Mouse (Mus musculus) heart, adult 2 months (tissue): Measurements from ENCODE around the gene Pim1. TPM values are rescaled to one million over a fixed set of nuclear protein-coding genes. Genes with fewer than 3 reads are reported as not detected.
"Not testable (repeated sequence)": the region's sequence is repeated elsewhere in the genome, so short reads cannot be mapped to it uniquely, and the experiment has no call there.

Experiments
- DNase-seq, 2 experiments: peaks; one replicate each; pipeline ENCODE4 v3.0.0; 2021
- H3K27ac ChIP-seq: fragments of 200-600 bp; 2 replicates; pipeline ENCODE4 v1.8.1; 2022
- H3K27me3 ChIP-seq: fragments of 200-500 bp; 2 replicates; pipeline ENCODE4 v1.6.1; 2012; ENCODE audit warnings: mild to moderate bottlenecking, low read length, inconsistent platforms, mixed read lengths; ENCODE audit not compliant: control insufficient read depth, insufficient read depth
- H3K36me3 ChIP-seq: fragments of 200-500 bp; 2 replicates; pipeline ENCODE4 v1.6.1; 2012; ENCODE audit warnings: low read length, inconsistent platforms; ENCODE audit not compliant: control insufficient read depth, insufficient read depth
- H3K4me1 ChIP-seq: fragments of 200-500 bp; 2 replicates; pipeline ENCODE4 v1.6.1; 2011; ENCODE audit warnings: low read length; ENCODE audit not compliant: control insufficient read depth, insufficient read depth
- H3K4me3 ChIP-seq: fragments of 200-600 bp; 2 replicates; pipeline ENCODE4 v1.8.1; 2022
- H3K79me2 ChIP-seq: fragments of 200-500 bp; replicated peaks from 2 replicates; pipeline ENCODE4 v1.6.1; 2012; ENCODE audit warnings: mild to moderate bottlenecking, inconsistent platforms, low read length, moderate library complexity, mixed read lengths; ENCODE audit not compliant: control insufficient read depth, insufficient read depth
- H3K9ac ChIP-seq: fragments of 200-500 bp; 2 replicates; pipeline ENCODE4 v1.6.1; 2012; ENCODE audit warnings: low read depth, mild to moderate bottlenecking, control low read depth, inconsistent platforms, low read length, mixed read lengths
- CTCF ChIP-seq: fragments of 200-600 bp; IDR thresholded peaks from 2 replicates; pipeline ENCODE4 v1.8.1; 2022; ENCODE audit warnings: antibody characterized with exemption, mild to moderate bottlenecking, moderate library complexity
- EP300 ChIP-seq: fragments of 200-500 bp; IDR thresholded peaks from 2 replicates; pipeline ENCODE4 v1.6.1; 2011; ENCODE audit warnings: low read depth, low read length, control low read depth; ENCODE audit not compliant: insufficient read depth
- POLR2A ChIP-seq: fragments of 200-500 bp; IDR thresholded peaks from 2 replicates; pipeline ENCODE4 v1.6.1; 2011; ENCODE audit warnings: mild to moderate bottlenecking, low read depth, low read length, control low read depth; ENCODE audit not compliant: insufficient read depth
- WGBS: fragments of 180-500 bp; shearing (Covaris S2); methylation state at CpG from one replicate; pipeline ENCODE4 v1.1.7; 2018; 5-methylcytosine and 5-hydroxymethylcytosine counted together
- intact Hi-C: fragments of 180-260 bp; cut with DNase I; formaldehyde crosslinking; loops from one replicate; pipeline ENCODE4 v1.15.1; 2025
- polyA plus RNA-seq: library from polyadenylated mRNA; depleted of rRNA; stranded (reverse); fragments of >200 nt; gene quantifications from 2 replicates; pipeline ENCODE4 v1.2.3, GENCODE M21; 2012
- total RNA-seq, 2 experiments: library from RNA; stranded (reverse); gene quantifications; 2 replicates each; pipeline ENCODE4 v1.2.3; 2021

Pim1 gene
- total and polyA plus RNA-seq, 3 experiments = 17.2 to 24.6 (median 20.5) TPM

DNA sequence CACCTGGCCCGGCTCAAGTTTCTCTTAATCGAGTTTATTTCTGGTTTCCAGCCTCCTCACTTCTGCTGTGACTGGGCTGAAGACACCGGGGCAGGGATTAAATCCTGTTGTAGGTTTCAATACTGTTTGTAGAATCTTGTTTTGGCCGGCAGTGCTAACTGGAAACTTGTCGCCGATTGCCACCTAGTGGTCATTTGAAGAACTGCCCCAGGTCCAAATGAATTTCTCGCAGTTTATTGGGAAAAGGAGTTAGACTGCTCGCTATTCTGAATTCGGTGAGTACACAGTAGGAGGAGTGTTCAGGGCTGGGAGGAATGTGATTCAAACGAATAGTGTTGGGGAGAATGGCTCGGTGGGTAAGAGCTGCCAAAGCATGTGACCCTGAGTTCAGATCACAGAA is 23.9 kb downstream of the Pim1 start:
- no peaks in the 10 kb centered on the region for H3K79me2 ChIP-seq
- intact Hi-C loops = loop anchor here (1.0 to 10.0 kb wide), 5 partner anchors 22 to 340 kb away; no protein-coding TSS in a partner anchor
- H3K4me3 ChIP-seq = no peak overlapping the region
- no peak overlapping the region for H3K27ac ChIP-seq
- H3K4me1 ChIP-seq = peaks cover 1% of the 10 kb centered on the region; the same call in 1 of the 2 replicates
- no peaks in the 10 kb centered on the region for H3K27me3 ChIP-seq
- no peaks in the 10 kb centered on the region for H3K36me3 ChIP-seq
- WGBS = 2% methylated on average over 11 of the region's 11 CpGs
- TF ChIP-seq CTCF (no peak; the same call in 1 of the 2 replicates), EP300 (peak; percentile 89; the same call in 1 of the 2 replicates), POLR2A (no peak)
- no peak overlapping the region for H3K9ac ChIP-seq
- DNase-seq = peak; percentile 79 to 84

DNA sequence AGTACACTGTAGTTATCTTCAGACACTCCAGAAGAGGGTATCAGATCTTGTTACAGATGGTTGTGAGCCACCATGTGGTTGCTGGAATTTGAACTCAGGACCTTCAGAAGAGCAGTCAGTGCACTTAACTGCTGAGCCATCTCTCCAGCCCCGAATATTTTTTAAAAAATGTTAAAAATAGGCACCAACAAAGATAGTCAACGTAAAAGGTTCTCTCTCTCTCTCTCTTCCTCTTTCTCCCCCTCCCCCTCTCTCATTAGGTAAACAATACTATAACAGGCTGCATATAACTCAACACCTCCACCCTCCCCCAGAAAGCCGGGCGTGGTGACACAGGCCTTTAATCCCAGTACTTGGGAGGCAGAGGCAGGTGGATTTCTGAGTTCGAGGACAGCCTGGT is 28.1 kb downstream of the Pim1 start:
- not testable (repeated sequence) for H3K79me2 ChIP-seq, DNase-seq, H3K27me3 ChIP-seq, H3K4me3 ChIP-seq, H3K36me3 ChIP-seq, H3K27ac ChIP-seq, H3K4me1 ChIP-seq, H3K9ac ChIP-seq
- WGBS = 80% methylated on average over 5 of the region's 5 CpGs
- intact Hi-C loops = loop anchor here (10.0 kb wide), 1 partner anchor 344 kb away; no protein-coding TSS in a partner anchor

DNA sequence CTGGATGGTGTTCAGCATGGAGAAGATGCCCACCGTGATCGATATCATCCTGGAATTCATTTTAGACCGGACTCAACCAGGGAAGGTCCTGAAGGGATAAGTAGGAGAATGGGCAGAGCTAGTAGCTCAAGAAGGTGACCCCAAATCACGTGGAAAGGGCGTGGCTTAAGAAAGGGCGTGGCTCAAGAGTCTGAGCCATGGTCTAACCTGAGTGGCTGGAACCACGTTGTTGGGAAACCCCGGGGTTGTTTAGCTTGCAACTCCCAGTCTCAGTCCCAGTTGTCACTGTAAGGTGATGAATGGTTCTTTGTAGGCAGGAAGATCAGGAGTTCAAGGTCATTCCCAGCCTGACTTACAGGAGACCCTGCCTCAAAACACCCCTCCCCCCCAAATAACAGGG is 29.2 kb downstream of the Pim1 start:
- Histone ChIP-seq H3K27me3 (no peaks in the 10 kb centered on the region), H3K4me3 (no peak overlapping the region), H3K27ac (no peak overlapping the region), H3K79me2 (no peaks in the 10 kb centered on the region), H3K36me3 (no peaks in the 10 kb centered on the region), H3K4me1 (no peaks in the 10 kb centered on the region), H3K9ac (no peak overlapping the region)
- no peak for DNase-seq
- WGBS = 75% methylated on average over 8 of the region's 8 CpGs
- TF ChIP-seq POLR2A (no peak), EP300 (no peak), CTCF (no peak)
- intact Hi-C loops = loop anchor here (10.0 kb wide), 1 partner anchor 345 kb away; no protein-coding TSS in a partner anchor

DNA sequence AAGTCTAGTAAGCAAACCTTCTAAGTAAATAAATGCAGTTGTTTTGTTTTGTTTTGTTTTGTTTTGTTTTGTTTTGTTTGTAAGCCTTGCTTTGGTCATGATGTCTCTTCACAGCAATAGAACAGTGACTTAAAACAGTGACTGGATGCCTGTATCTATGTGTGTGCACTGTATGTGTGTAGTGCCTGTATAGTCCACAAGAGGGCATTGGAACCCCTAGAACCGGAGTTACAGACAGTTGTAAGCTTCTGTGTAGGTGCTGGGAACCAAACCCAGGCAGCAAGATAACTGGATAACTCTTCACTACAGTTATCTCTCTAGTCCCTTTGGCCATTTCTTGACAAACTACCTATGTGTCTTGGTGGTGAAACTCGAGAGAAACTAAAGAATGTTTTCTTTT is 35.1 kb downstream of the Pim1 start:
- TF ChIP-seq CTCF (0 out of 2 replicates have a peak, but pooled peaks have one; percentile 3), POLR2A (no peak)
- Histone ChIP-seq H3K9ac (no peak overlapping the region), H3K27me3 (no peaks in the 10 kb centered on the region), H3K79me2 (no peaks in the 10 kb centered on the region), H3K36me3 (no peaks in the 10 kb centered on the region), H3K4me1 (no peaks in the 10 kb centered on the region), H3K27ac (no peak overlapping the region), H3K4me3 (no peak overlapping the region)
- no peak for DNase-seq
- WGBS = 86% methylated on average over 2 of the region's 2 CpGs
- intact Hi-C loops = no loop called here

DNA sequence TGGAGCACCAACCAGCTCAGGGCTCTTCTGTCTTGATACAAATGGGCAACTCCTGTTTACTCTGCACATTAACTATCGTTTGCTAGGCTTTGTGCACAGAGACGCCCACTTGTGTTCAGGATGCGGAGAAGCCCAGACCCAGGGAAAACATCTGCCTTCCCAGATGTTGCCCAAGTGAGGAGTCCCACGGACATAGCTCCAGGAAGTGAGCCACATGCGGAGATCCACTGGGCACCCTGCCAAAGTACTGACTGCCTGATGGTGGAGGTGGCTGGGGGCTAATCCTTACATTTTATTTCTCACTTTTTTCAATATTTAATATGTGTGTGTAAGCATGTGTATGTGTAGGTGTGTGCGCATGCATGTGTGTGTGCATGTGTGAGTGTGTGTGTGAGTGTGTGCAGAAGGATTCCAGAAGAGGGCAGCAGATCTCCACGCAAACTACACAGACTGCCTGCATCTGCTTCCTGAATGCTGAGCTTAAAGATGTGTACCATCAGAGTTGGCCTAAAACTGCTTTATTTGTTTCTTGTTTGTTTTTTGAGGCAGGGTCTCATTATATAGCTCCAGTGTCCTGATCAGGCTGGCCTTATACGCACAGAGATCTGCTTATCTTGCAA is 38.1 kb downstream of the Pim1 start:
- intact Hi-C loops = no loop called here
- no peak for TF ChIP-seq POLR2A
- peak; percentile 45 for TF ChIP-seq CTCF
- Histone ChIP-seq H3K27me3 (no peaks in the 10 kb centered on the region), H3K79me2 (no peaks in the 10 kb centered on the region), H3K4me1 (no peaks in the 10 kb centered on the region), H3K36me3 (no peaks in the 10 kb centered on the region), H3K9ac (no peak overlapping the region), H3K4me3 (no peak overlapping the region), H3K27ac (no peak overlapping the region)
- WGBS = 63% methylated on average over 8 of the region's 8 CpGs
- DNase-seq = no peak

DNA sequence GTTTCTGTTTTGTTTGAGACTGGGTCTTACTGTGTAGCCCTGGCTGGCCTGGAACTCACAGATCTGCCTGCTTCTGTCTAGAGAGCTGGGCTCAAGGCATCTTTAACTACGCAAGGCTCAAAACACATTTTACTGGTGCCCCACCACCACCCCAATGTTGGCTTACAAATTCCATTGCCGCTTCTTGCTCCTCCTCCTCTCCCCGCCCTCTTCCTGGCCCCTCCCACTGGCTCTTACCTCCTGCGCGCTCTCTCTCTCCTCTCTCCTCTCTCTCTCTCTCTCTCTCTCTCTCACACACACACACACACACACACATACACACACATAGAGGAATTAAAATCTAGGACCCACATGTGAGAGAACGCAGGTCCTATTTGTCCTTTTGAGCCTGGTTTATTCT is 40.0 kb downstream of the Pim1 start:
- 78% methylated on average over 6 of the region's 6 CpGs for WGBS
- no peak for DNase-seq
- no peaks in the 10 kb centered on the region for H3K4me1 ChIP-seq
- TF ChIP-seq CTCF (no peak), POLR2A (no peak), EP300 (no peak)
- intact Hi-C loops = no loop called here
- no peaks in the 10 kb centered on the region for H3K36me3 ChIP-seq
- no peaks in the 10 kb centered on the region for H3K27me3 ChIP-seq
- H3K79me2 ChIP-seq = no peaks in the 10 kb centered on the region
- no peak overlapping the region for H3K4me3 ChIP-seq
- no peak overlapping the region for H3K9ac ChIP-seq
- no peak overlapping the region for H3K27ac ChIP-seq
